Mouse (Mus musculus) CD4-positive, CD25-positive, alpha-beta regulatory T cell (primary cell): ENCODE data around the gene Fzd10. TPM values are rescaled to one million over a fixed set of nuclear protein-coding genes. Genes with fewer than 3 reads are reported as not detected.

Experiments
- polyA plus RNA-seq: library from polyadenylated mRNA; unstranded; fragments of 100-300 nt; shearing (Covaris generic); gene quantifications from one replicate; pipeline ENCODE4 v1.2.1, GENCODE M21; 2017

Fzd10 gene
- 0.14 TPM for polyA plus RNA-seq

GRCm38 (mm10) chr5:128600072-128601021, at the start of gene Fzd10:
Fzd10 (plus strand) TSS chr5:128600844.

Other genes starting within 250 kb of the Fzd10 start
- not detected for gene Tmem132d, start 167.8 kb upstream of the Fzd10 start, polyA plus RNA-seq
- gene Piwil1, start 101.7 kb downstream of the Fzd10 start, polyA plus RNA-seq, result not detected